Mouse (Mus musculus) brain, embryonic 14.5 days (tissue): ENCODE results near the gene Raf1.

Source experiments
- CTCF ChIP-seq: fragments of 200-500 bp; IDR thresholded peaks from 2 replicates; pipeline ENCODE4 v1.5.1; 2012; ENCODE audit warnings: inconsistent platforms, mild to moderate bottlenecking, moderate library complexity, borderline replicate concordance; ENCODE audit not compliant: insufficient read depth, insufficient read length; ENCODE audit errors: extremely low read depth
- POLR2A ChIP-seq: fragments of 200-500 bp; IDR thresholded peaks from 2 replicates; pipeline ENCODE4 v1.6.1; 2012; ENCODE audit warnings: mild to moderate bottlenecking, inconsistent platforms, borderline replicate concordance; ENCODE audit not compliant: poor library complexity, insufficient read depth, insufficient read length, severe bottlenecking; ENCODE audit errors: extremely low read depth

GRCm38 (mm10) chr6:115582328-115583115 lies 93.9 kb downstream of the Raf1 start:
- no peak for TF ChIP-seq CTCF
- TF ChIP-seq POLR2A, result no peak
